Mouse (Mus musculus) mesoderm, embryonic 11.5 days (tissue): ENCODE measurements around the gene Nek2.

Source experiments
- DNase-seq: peaks from one replicate; pipeline ENCODE4 v3.0.0-alpha.2; 2012; ENCODE audit warnings: low read depth, low spot score

Gene Nek2

GRCm38 (mm10) chr1:191858136-191858535, 36.9 kb downstream of the Nek2 start:
- DNase-seq: no peak

DNA sequence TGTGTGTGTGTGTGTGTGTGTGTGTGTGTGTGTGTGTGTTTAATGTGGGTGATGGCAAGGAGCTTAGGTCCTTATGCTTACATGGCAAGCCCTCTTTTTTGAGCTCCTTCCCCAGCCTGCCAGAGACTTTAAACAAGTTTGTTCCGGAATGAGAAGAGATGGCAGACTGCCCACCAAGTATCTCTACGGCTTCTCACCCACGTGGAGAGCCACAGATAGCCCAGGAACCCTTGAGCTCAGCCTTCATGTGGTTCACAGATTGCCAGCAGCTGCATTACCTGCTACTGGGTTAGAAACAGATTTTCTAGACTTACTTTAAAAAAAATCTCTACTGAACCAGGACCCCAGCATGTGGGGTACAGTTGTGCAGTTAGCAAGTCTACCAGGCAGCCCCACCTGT, 38.6 kb downstream of the Nek2 start:
- DNase-seq: no peak

DNA sequence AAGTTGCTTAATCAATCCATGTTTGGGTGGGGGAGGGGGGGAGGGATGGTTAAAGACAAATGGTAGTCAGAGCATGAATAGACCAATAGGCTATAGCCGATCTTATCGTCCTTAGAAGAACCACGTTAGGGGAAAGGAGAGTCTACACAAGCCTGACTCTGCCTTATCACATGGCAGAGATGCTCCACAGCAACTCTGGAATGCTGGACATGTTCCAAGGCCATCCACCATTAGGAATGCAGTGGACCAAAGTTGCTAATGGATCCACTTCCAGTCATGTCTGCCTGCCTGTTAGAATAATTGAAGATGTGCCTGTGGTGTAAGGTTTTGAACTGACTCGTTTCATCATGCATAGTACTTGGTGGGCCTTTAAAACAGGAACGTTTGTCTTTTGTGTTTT, 40.0 kb downstream of the Nek2 start:
- DNase-seq: no peak

DNA sequence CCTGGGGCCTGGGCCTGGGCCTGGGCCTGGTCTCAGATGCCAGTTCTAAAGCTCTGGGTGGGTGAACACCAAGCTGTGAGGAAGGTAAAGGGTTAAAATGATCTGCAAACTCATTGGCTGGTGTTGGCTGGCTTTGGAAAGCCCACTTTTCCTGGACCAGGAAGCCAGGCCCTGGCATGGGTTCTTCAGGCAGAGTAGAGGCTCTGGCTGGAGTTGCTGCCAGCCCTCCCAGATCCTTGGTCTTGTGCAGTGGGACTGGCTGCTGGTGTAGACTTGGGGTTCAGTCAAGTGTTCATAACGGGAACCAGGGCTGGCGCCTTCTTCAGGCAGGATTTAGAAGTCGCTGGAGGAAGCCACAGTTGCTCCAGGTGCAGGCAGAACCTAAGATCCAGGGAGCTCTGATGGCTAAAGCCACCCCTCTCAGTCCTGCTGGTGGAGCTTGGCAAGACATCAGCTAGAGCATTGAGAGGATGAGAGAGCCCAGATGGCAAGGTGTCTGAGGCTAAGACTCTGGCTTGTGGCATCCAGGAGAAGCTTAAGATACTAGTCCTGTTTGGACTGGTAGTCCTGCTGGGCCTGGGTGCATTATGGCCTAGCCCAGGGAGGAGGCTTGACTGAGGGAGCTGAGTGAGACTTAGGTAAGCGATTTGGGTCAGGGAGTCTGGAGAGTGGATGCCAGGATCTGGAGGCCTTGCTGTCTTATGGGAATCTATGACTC, 42.7 kb downstream of the Nek2 start:
- no peak for DNase-seq

- no peak for DNase-seq
Observed at GRCm38 (mm10) chr1:191864551-191865027, 43.3 kb downstream of the Nek2 start.

GRCm38 (mm10) chr1:191872076-191872710, 50.9 kb downstream of the Nek2 start:
- no peak for DNase-seq

- no peak for DNase-seq
Observed at GRCm38 (mm10) chr1:191875006-191875405, 53.8 kb downstream of the Nek2 start.

GRCm38 (mm10) chr1:191875683-191876305, 54.5 kb downstream of the Nek2 start:
- no peak for DNase-seq

DNA sequence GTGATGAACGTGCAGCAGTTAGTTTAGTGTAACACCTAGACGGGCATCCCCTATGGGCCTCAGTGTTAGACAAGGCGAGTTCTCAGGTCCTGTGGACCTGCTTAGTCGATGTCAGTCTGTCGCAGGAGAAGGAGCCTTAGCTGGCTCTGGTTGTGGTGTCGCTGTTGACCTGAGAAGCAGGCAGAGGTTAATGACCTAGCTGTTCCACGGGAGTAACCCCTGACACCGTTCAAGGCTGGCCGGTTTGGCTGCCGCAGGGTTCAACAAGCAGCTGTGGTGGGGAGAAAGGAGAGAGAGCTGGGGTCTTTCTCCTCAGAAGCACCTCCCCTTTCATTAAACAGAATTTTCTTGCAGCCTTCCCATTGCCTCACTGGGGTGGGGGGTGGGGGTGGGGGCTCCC, 56.4 kb downstream of the Nek2 start:
- DNase-seq: no peak

- DNase-seq: no peak
Observed at GRCm38 (mm10) chr1:191878518-191878921, 57.3 kb downstream of the Nek2 start.

DNA sequence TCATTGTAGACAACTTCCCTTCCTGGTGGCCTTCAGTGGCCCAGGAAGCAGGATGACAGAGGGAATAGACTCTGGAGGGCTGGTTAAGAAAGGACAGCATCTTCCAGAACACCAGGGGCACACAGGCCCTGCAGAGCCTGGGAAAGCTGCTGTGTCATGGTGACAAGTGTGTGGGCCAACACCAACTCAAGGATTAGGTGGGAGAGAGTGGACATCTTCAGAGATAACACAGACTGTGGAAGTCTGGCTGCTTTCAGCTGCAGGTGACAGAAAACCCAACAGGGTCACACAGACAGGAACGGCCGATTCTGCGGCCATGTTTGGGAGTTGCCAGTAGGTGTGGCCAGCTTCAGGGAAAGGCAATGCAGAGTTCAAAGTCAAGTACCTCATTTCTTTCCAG, 59.0 kb downstream of the Nek2 start:
- no peak for DNase-seq

GRCm38 (mm10) chr1:191880921-191881609, 59.8 kb downstream of the Nek2 start:
- no peak for DNase-seq

DNA sequence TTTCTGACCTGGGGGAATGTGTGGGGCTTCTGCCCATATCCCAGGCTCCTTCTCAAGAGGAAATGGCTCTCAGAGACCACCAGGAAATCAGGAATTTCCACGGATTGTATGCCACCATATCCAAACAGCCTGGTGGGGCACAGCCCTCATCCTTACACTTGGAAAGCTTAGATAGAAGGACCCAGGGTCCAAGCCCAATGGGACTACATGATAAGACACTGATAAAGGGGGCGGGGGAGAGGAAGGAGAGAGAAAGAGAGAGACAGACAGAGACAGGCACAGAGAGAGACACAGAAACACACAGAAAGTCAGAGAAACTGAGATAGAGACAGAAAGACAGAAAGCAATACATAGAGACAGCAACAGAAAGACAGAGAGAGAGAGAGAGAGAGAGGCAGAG, 60.4 kb downstream of the Nek2 start:
- no peak for DNase-seq
